8 mouse cellular contexts compared by ENCODE assay signal in genomic region chr8:94836456-94837240, GRCm38 (mm10). TPM values are rescaled to one million over a fixed set of nuclear protein-coding genes. Genes with fewer than 3 reads are reported as not detected.
DNase-seq lines count a peak whose midpoint lies in the region; ATAC-seq and TF ChIP-seq lines count a peak whose summit lies in the region.

No protein-coding gene starts in this region.

- no peak for DNase-seq in kidney, postnatal 36 days
- no peak for DNase-seq in embryonic facial prominence, embryonic 14.5 days (ENCODE audit: low spot score)
- no peak for DNase-seq in layer of hippocampus, postnatal 14 days (ENCODE audit: low spot score in 2 of 2)
- DNase-seq in spleen, postnatal 36 days (ENCODE audit: low spot score in 2 of 2): no peak
- DNase-seq in cerebellum, postnatal 14 days: no peak

- peaks cover 7% of the 10 kb centered on the region for H3K36me3 ChIP-seq in kidney, embryonic 15.5 days
- H3K36me3 ChIP-seq in embryonic facial prominence, embryonic 14.5 days (ENCODE audit: control insufficient read depth, insufficient read depth, low read length): peaks cover 6% of the 10 kb centered on the region
- H3K36me3 ChIP-seq in intestine, postnatal 0 days (ENCODE audit: control insufficient read depth, insufficient read depth): peaks cover 3% of the 10 kb centered on the region
- H3K36me3 ChIP-seq in neural tube, embryonic 13.5 days: peaks cover 9% of the 10 kb centered on the region

- H3K4me2 ChIP-seq in kidney, embryonic 15.5 days: peak overlapping the region; percentile 86
- peak overlapping the region; percentile 65 for H3K4me2 ChIP-seq in embryonic facial prominence, embryonic 14.5 days (ENCODE audit: low read depth, low read length)
- H3K4me2 ChIP-seq in intestine, postnatal 0 days (replicated peaks; ENCODE audit: low read depth): peak overlapping the region; percentile 87
- peak overlapping the region; percentile 95 for H3K4me2 ChIP-seq in neural tube, embryonic 13.5 days

- peak overlapping the region; percentile 97 for H3K9ac ChIP-seq in kidney, embryonic 15.5 days
- H3K9ac ChIP-seq in embryonic facial prominence, embryonic 14.5 days (ENCODE audit: low read depth, low read length): peak overlapping the region; percentile 81
- peak overlapping the region; percentile 31 for H3K9ac ChIP-seq in intestine, postnatal 0 days (ENCODE audit: low read depth, low read length)
- peak overlapping the region; percentile 91 for H3K9ac ChIP-seq in neural tube, embryonic 13.5 days

- H3K27me3 ChIP-seq in kidney, embryonic 15.5 days: no peaks in the 10 kb centered on the region
- no peaks in the 10 kb centered on the region for H3K27me3 ChIP-seq in embryonic facial prominence, embryonic 14.5 days (replicated peaks; ENCODE audit: control insufficient read depth, insufficient read depth, low read length)
- no peaks in the 10 kb centered on the region for H3K27me3 ChIP-seq in intestine, postnatal 0 days (replicated peaks; ENCODE audit: control insufficient read depth, insufficient read depth, low read length)
- H3K27me3 ChIP-seq in neural tube, embryonic 13.5 days: no peaks in the 10 kb centered on the region

- peaks cover 15% of the 10 kb centered on the region for H3K4me1 ChIP-seq in kidney, embryonic 15.5 days
- H3K4me1 ChIP-seq in embryonic facial prominence, embryonic 14.5 days (ENCODE audit: control insufficient read depth, insufficient read depth, low read length): peaks cover 8% of the 10 kb centered on the region
- peaks cover 7% of the 10 kb centered on the region; the same call in 1 of the 2 replicates for H3K4me1 ChIP-seq in intestine, postnatal 0 days (replicated peaks; ENCODE audit: control insufficient read depth, insufficient read depth, low read length)
- H3K4me1 ChIP-seq in neural tube, embryonic 13.5 days (replicated peaks): peaks cover 27% of the 10 kb centered on the region

- no peak for ATAC-seq in kidney, embryonic 15.5 days (replicated peaks; ENCODE audit: low FRiP score)
- ATAC-seq in embryonic facial prominence, embryonic 14.5 days (ENCODE audit: low read depth): no peak
- no peak for ATAC-seq in intestine, postnatal 0 days
- no peak for ATAC-seq in neural tube, embryonic 13.5 days (ENCODE audit: low read depth)

- TF ChIP-seq CTCF in intestine, postnatal 0 days (IDR thresholded peaks at IDR 0.05; ENCODE audit: low read depth): no peak

- H3K4me3 ChIP-seq in kidney, embryonic 15.5 days (replicated peaks): peak overlapping the region; percentile 99
- H3K4me3 ChIP-seq in embryonic facial prominence, embryonic 14.5 days (ENCODE audit: low read depth, low read length): peak overlapping the region; percentile 93
- H3K4me3 ChIP-seq in intestine, postnatal 0 days (ENCODE audit: low read depth, low read length): peak overlapping the region; percentile 96
- peak overlapping the region; percentile 77 for H3K4me3 ChIP-seq in neural tube, embryonic 13.5 days

- 45% methylated on average over 11 of the region's 11 CpGs for WGBS in kidney, embryonic 15.5 days
- 50% methylated on average over 11 of the region's 11 CpGs for WGBS in embryonic facial prominence, embryonic 14.5 days
- WGBS in intestine, postnatal 0 days: 50% methylated on average over 11 of the region's 11 CpGs
- 73% methylated on average over 11 of the region's 11 CpGs for WGBS in neural tube, embryonic 13.5 days

- no peak overlapping the region for H3K27ac ChIP-seq in kidney, embryonic 15.5 days
- no peak overlapping the region for H3K27ac ChIP-seq in embryonic facial prominence, embryonic 14.5 days (replicated peaks; ENCODE audit: low read depth, low read length)
- peak overlapping the region; percentile 21; the same call in 1 of the 2 replicates for H3K27ac ChIP-seq in intestine, postnatal 0 days (ENCODE audit: low read depth, low read length)
- H3K27ac ChIP-seq in neural tube, embryonic 13.5 days (replicated peaks): no peak overlapping the region

- no peaks in the 10 kb centered on the region for H3K9me3 ChIP-seq in kidney, embryonic 15.5 days (replicated peaks)
- H3K9me3 ChIP-seq in embryonic facial prominence, embryonic 14.5 days (ENCODE audit: control insufficient read depth, low read length): no peaks in the 10 kb centered on the region
- H3K9me3 ChIP-seq in intestine, postnatal 0 days (ENCODE audit: control insufficient read depth): no peaks in the 10 kb centered on the region
- no peaks in the 10 kb centered on the region for H3K9me3 ChIP-seq in neural tube, embryonic 13.5 days

RNA-seq across cellular contexts. Expression of gene Coq9, which starts 1.5 kb away (rescaled TPM):
- polyA plus RNA-seq in kidney, embryonic 15.5 days (2015; fragmentation: Nextera tagmentation; extraction: Ambion mirVana): 81.0 and 83.6 TPM in 2 replicates
- polyA plus RNA-seq in embryonic facial prominence, embryonic 14.5 days (2014; fragmentation: Nextera tagmentation; extraction: Ambion mirVana): 73.8 and 77.9 TPM in 2 replicates
- polyA plus RNA-seq in intestine, postnatal 0 days (2015; fragmentation: Nextera tagmentation; extraction: Ambion mirVana): 79.4 and 80.7 TPM in 2 replicates
- polyA plus RNA-seq in neural tube, embryonic 13.5 days (2015; fragmentation: Nextera tagmentation; extraction: Ambion mirVana): 57.7 and 64.4 TPM in 2 replicates
- 10 to 100 TPM; 80.7 to 97.6 TPM for total RNA-seq in layer of hippocampus, postnatal 14 days (2021)

RNA-seq across cellular contexts. Expression of gene Ciapin1, which starts 1.5 kb away (rescaled TPM):
- 115 and 126 TPM in 2 replicates for polyA plus RNA-seq in kidney, embryonic 15.5 days (2015; fragmentation: Nextera tagmentation; extraction: Ambion mirVana)
- 72.2 and 79.5 TPM in 2 replicates for polyA plus RNA-seq in embryonic facial prominence, embryonic 14.5 days (2014; fragmentation: Nextera tagmentation; extraction: Ambion mirVana)
- 88.1 and 95.1 TPM in 2 replicates for polyA plus RNA-seq in intestine, postnatal 0 days (2015; fragmentation: Nextera tagmentation; extraction: Ambion mirVana)
- 178 and 204 TPM in 2 replicates for polyA plus RNA-seq in neural tube, embryonic 13.5 days (2015; fragmentation: Nextera tagmentation; extraction: Ambion mirVana)
- total RNA-seq in layer of hippocampus, postnatal 14 days (2021): 10 to 100 TPM; 76.1 to 88.0 TPM

RNA-seq across cellular contexts. Expression of gene Polr2c, which starts 20.6 kb away (rescaled TPM):
- 155 and 157 TPM in 2 replicates for polyA plus RNA-seq in kidney, embryonic 15.5 days (2015; fragmentation: Nextera tagmentation; extraction: Ambion mirVana)
- 121 and 129 TPM in 2 replicates for polyA plus RNA-seq in embryonic facial prominence, embryonic 14.5 days (2014; fragmentation: Nextera tagmentation; extraction: Ambion mirVana)
- 70.4 and 75.1 TPM in 2 replicates for polyA plus RNA-seq in intestine, postnatal 0 days (2015; fragmentation: Nextera tagmentation; extraction: Ambion mirVana)
- polyA plus RNA-seq in neural tube, embryonic 13.5 days (2015; fragmentation: Nextera tagmentation; extraction: Ambion mirVana): 116 and 125 TPM in 2 replicates
- total RNA-seq in layer of hippocampus, postnatal 14 days (2021): 10 to 100 TPM; 50.0 to 57.8 TPM

RNA-seq across cellular contexts. Expression of gene Ccl17, which starts 26.4 kb away (rescaled TPM):
- polyA plus RNA-seq in kidney, embryonic 15.5 days (2015; fragmentation: Nextera tagmentation; extraction: Ambion mirVana): not detected in 2 replicates
- polyA plus RNA-seq in embryonic facial prominence, embryonic 14.5 days (2014; fragmentation: Nextera tagmentation; extraction: Ambion mirVana): 0.60 and 0.63 TPM in 2 replicates
- polyA plus RNA-seq in intestine, postnatal 0 days (2015; fragmentation: Nextera tagmentation; extraction: Ambion mirVana): 1.2 and 1.3 TPM in 2 replicates
- not detected in 2 replicates for polyA plus RNA-seq in neural tube, embryonic 13.5 days (2015; fragmentation: Nextera tagmentation; extraction: Ambion mirVana)
- total RNA-seq in layer of hippocampus, postnatal 14 days (2021): 10 to 100 TPM in 1 of 2 experiments, 1 to 10 TPM in 1; 7.3 to 11.1 TPM

RNA-seq across cellular contexts. Expression of gene Dok4, which starts 39.5 kb away (rescaled TPM):
- polyA plus RNA-seq in kidney, embryonic 15.5 days (2015; fragmentation: Nextera tagmentation; extraction: Ambion mirVana): 27.0 and 32.8 TPM in 2 replicates
- polyA plus RNA-seq in embryonic facial prominence, embryonic 14.5 days (2014; fragmentation: Nextera tagmentation; extraction: Ambion mirVana): 30.6 and 31.6 TPM in 2 replicates
- polyA plus RNA-seq in intestine, postnatal 0 days (2015; fragmentation: Nextera tagmentation; extraction: Ambion mirVana): 51.0 and 52.1 TPM in 2 replicates
- polyA plus RNA-seq in neural tube, embryonic 13.5 days (2015; fragmentation: Nextera tagmentation; extraction: Ambion mirVana): 80.2 and 103 TPM in 2 replicates
- total RNA-seq in layer of hippocampus, postnatal 14 days (2021): 10 to 100 TPM; 50.2 to 54.1 TPM

Comparison
In these comparisons a context has a peak if more than half of its experiments do, and no peak if none do; other contexts are left out.
1. H3K9ac ChIP-seq: peak in every context shown above with its lines; median percentile 97 in kidney, embryonic 15.5 days; 91 in neural tube, embryonic 13.5 days; 81 in embryonic facial prominence, embryonic 14.5 days; 31 in intestine, postnatal 0 days.